Mouse (Mus musculus) retina, embryonic 14.5 days (tissue): ENCODE data around the gene Rangap1.
A peak's percentile ranks its signal among the peaks of the same experiment; 100 is the strongest.

Experiments used
- DNase-seq: peaks from one replicate; pipeline ENCODE4 v3.0.0-alpha.2; 2015; ENCODE audit warnings: low spot score

Gene Rangap1

GRCm38 (mm10) chr15:81744992-81745600 is at the start of gene Rangap1, which contains the start of gene Zc3h7b:
Gene Rangap1, minus strand, starts transcription at chr15:81745530.
Gene Zc3h7b, plus strand, starts transcription at chr15:81745057.
- peak; percentile 79 for DNase-seq

- no peak for DNase-seq
Observed at GRCm38 (mm10) chr15:81792444-81792843, 47.1 kb upstream of the Rangap1 start.

GRCm38 (mm10) chr15:81787525-81787924 is 42.2 kb upstream of the Rangap1 start:
- DNase-seq: no peak

GRCm38 (mm10) chr15:81785701-81786100 is 40.4 kb upstream of the Rangap1 start:
- no peak for DNase-seq

GRCm38 (mm10) chr15:81784762-81785161 is 39.4 kb upstream of the Rangap1 start:
- DNase-seq: peak; percentile 17

GRCm38 (mm10) chr15:81781816-81782215 is 36.5 kb upstream of the Rangap1 start:
- DNase-seq: no peak

- no peak for DNase-seq
Observed at GRCm38 (mm10) chr15:81776631-81777422, 31.5 kb upstream of the Rangap1 start.

GRCm38 (mm10) chr15:81774505-81775171 is 29.3 kb upstream of the Rangap1 start:
- no peak for DNase-seq

GRCm38 (mm10) chr15:81772431-81773120 is 27.2 kb upstream of the Rangap1 start:
- no peak for DNase-seq

GRCm38 (mm10) chr15:81769037-81769436 is 23.7 kb upstream of the Rangap1 start:
- DNase-seq: no peak

GRCm38 (mm10) chr15:81766439-81766838 is 21.1 kb upstream of the Rangap1 start:
- DNase-seq: no peak

- no peak for DNase-seq
Observed at GRCm38 (mm10) chr15:81765651-81766050, 20.3 kb upstream of the Rangap1 start.

GRCm38 (mm10) chr15:81764573-81764972 is 19.2 kb upstream of the Rangap1 start:
- no peak for DNase-seq

GRCm38 (mm10) chr15:81761959-81762358 is 16.6 kb upstream of the Rangap1 start:
- DNase-seq: no peak

- no peak for DNase-seq
Observed at GRCm38 (mm10) chr15:81761381-81761780, 16.1 kb upstream of the Rangap1 start.

GRCm38 (mm10) chr15:81760361-81761079 is 15.2 kb upstream of the Rangap1 start:
- DNase-seq: no peak

GRCm38 (mm10) chr15:81759542-81759941 is 14.2 kb upstream of the Rangap1 start:
- DNase-seq: no peak

- DNase-seq: no peak
Observed at GRCm38 (mm10) chr15:81758701-81759100, 13.4 kb upstream of the Rangap1 start.

GRCm38 (mm10) chr15:81753669-81754068 is 8.3 kb upstream of the Rangap1 start:
- no peak for DNase-seq

- peak; percentile 35 for DNase-seq
Observed at GRCm38 (mm10) chr15:81749742-81750141, 4.4 kb upstream of the Rangap1 start.

- peak; percentile 84 for DNase-seq
Observed at GRCm38 (mm10) chr15:81745601-81746114, 328 bp upstream of the Rangap1 start.
